Mouse (Mus musculus): Measurements from ENCODE around the gene Gal3st4. TPM values are rescaled to one million over a fixed set of nuclear protein-coding genes. Genes with fewer than 3 reads are reported as not detected.

The Gal3st4 gene
- under 1 TPM in 1 of 2 experiments, not detected in 1; 0.58 TPM for total RNA-seq (2021)
- long read RNA-seq, experiment 1, partial matches to known transcripts = 0 of 1 reads
- long read RNA-seq, experiment 1, other reads (novel, unspliced or antisense) = 1 of 1 reads
- long read RNA-seq, experiment 2 = 0 reads

DNA sequence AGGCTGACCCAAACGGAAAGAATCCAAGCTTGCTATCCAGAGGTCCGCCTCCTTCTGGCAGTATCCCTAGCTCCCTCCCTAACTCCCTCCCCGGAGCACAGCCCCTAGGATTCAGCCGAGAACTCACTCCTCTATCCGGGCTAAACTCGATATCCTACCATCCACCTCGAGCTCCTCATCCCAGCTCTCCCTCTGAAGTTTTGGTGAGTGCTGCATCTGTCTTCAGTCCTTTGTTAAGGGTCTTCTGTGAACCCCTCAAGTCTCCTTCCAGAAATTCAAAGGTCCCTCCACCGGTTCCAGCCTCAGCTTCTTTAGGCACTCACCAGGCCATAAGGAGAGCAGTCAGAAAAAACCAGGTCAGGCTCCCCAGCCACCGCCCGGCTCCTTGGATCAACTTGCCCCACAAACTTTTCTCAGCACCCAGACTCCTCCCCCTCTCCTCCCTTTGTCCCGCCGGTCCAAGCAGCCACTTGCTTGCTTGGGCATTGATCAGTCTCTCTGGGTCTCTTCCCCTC, at the start of gene Gal3st4:
Gal3st4 (minus strand) TSS at position 432 of the 515 bp plus-strand sequence.
- no peak for DNase-seq (ENCODE audit: low spot score in 2 of 2)

- DNase-seq (ENCODE audit: low spot score in 2 of 2) = no peak
Measured at GRCm38 (mm10) chr5:138312795-138313194, 40.2 kb upstream of the Gal3st4 start.

GRCm38 (mm10) chr5:138299613-138300012, 27.0 kb upstream of the Gal3st4 start:
- DNase-seq (ENCODE audit: low spot score in 2 of 2) = no peak

- DNase-seq (ENCODE audit: low spot score in 2 of 2) = no peak
Measured at GRCm38 (mm10) chr5:138294158-138294557, 21.5 kb upstream of the Gal3st4 start.

DNA sequence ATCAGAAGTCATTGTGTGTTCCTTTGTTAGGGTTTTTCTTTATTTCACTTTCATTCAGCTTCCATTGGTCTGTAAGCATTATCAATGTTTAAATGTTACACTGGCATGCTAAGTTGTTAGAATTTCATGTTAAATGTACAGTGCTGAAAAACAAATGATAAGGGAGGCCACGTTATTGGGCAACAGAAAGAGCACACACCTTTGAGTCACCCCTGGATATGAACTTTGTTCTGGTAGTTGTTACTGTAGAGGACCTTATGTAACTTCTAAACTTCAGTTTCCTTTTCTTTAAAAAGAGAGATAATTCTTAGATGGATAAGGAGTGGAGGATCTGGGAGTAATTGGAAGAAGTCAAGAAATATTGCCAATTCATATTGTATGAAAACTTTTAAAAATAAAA, 19.0 kb upstream of the Gal3st4 start:
- DNase-seq (ENCODE audit: low spot score in 2 of 2) = no peak

DNA sequence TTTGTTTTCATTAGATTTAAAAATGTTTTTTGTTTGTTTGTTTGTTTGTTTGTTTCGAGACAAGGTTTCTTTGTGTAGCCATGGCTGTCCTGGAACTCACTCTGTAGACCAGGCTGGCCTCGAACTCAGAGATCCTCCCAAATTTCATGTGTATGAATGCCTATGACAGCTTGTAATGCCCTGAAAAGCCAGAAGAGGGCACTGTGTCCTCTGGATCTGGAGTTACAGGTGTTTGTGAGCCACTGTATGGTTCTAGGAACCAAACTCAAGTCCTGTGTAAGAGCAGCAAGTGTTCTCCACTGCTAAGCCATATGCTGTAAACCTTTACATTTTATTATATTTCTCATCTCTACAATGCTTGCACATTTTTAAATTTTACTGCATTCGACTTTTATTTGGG, 15.2 kb upstream of the Gal3st4 start:
- no peak for DNase-seq (ENCODE audit: low spot score in 2 of 2)

DNA sequence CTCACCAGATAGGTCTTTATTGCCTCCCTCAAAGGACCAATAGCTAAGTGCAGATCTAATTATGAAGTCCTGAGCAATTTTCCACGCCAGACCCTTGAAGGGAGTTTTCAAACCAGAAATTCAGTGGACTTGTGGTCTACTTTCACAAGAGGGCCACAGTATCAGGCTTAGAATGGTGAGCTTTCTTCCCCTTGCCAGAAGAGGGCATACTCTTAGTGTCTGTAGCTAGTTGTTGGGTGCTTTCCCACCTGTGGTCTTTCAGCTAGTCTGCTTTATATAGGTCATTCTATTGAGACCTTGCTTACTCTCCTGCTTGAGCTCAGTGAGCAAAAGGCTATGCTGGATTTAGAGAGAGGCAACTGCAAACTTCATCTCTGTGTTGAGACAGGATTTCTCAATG, 10.9 kb upstream of the Gal3st4 start:
- no peak for DNase-seq (ENCODE audit: low spot score in 2 of 2)

DNA sequence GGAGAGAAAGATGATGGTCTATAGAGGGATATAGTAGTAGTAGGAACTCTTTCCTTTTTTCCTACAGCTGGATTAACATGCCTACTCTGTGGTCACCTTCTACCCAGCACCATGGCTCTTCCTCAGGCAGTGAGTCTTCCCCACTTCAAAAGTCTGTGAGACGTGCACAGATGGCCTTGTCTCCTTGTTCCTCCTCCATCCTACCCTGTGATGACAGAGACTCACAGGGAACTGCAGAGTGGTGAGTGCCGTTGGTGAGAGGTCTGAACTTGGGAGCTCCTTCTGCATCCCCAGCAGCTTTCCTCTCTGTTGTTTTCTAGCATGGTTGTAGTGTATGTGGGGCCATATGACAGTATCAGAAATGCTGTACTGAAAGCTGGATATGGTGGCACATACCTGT, 9.2 kb upstream of the Gal3st4 start:
- DNase-seq (ENCODE audit: low spot score in 2 of 2) = no peak

GRCm38 (mm10) chr5:138280829-138281228, 8.2 kb upstream of the Gal3st4 start:
- no peak for DNase-seq (ENCODE audit: low spot score in 2 of 2)

GRCm38 (mm10) chr5:138280425-138280768, 7.8 kb upstream of the Gal3st4 start:
- DNase-seq (ENCODE audit: low spot score in 2 of 2) = no peak

DNA sequence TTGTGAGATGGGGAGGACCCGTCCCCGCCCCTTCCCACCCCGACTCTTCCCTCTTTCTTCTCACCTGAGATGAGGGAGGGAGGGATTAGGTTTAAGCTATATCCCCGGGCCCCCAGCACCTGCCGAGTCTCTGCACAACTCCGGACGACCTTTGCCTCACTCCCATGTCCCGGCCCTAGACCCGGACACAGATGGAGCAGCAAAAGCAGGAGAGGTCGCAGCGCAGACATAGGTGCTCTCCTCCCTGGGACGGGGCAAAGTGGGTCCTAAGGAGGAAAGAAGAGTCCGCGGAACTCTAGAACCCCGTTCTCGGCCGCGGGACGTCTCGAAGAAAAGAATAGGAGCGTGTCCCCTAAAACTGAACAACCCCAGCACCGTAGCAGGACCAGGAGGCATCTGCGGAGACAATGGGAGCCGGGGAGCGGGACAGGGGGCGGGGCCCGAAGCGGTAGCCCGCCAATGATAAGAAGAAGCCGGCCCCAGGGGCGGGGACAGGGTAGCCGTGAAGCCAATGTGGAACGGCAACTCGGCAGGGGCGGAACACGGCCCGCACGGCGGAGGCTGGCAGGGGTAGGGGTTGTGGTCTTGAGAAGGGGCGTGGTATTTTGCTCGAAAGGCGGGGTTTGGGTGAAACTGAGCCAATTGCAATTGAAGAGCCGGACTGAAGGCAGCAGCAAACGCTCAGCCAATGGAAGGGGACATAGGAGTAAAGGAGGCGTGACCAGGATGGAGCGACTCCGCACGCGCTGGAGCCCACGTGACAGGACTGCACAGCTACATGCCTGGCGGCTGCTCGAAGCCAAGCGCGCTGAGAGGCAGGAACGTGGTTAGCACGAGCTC, 7.2 kb upstream of the Gal3st4 start, which contains the start of the genes Gm43720, Gpc2 and Stag3:
Gm43720 (minus strand) TSS at position 374 of the 840 bp plus-strand sequence.
Gpc2 (minus strand) TSS at position 421 of the 840 bp plus-strand sequence.
Stag3 (plus strand) TSS at position 656 of the 840 bp plus-strand sequence.
- peak; percentile 67 to 74 for DNase-seq (ENCODE audit: low spot score in 2 of 2)

GRCm38 (mm10) chr5:138277994-138278393, 5.4 kb upstream of the Gal3st4 start:
- no peak for DNase-seq (ENCODE audit: low spot score in 2 of 2)

- DNase-seq (ENCODE audit: low spot score in 2 of 2) = no peak
Measured at GRCm38 (mm10) chr5:138275216-138276050, 2.8 kb upstream of the Gal3st4 start.

DNA sequence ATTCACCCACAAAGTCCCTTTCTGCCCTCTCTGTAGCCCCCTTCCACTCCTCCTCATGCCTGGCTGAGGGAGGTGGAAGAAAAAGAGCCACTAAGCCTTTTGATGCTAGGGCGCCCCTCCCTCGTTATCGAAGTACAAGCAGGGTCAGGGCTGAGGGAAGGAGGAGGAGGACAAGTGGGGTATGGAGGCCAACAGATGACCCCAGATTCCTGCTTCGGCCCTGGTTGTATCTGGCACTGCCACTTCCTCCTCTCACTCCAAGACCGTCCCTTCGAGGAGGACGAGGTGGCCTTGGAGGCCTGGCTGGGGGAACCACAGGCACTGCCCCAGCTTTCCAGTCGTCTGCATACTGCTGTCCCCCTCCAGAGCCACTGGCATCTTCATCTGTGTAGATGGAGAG, 1.5 kb upstream of the Gal3st4 start:
- DNase-seq (ENCODE audit: low spot score in 2 of 2) = no peak

- no peak for DNase-seq (ENCODE audit: low spot score in 2 of 2)
Measured at GRCm38 (mm10) chr5:138271232-138271631, 1.4 kb downstream of the Gal3st4 start.

- DNase-seq (ENCODE audit: low spot score in 2 of 2) = no peak
Measured at GRCm38 (mm10) chr5:138268980-138269379, 3.7 kb downstream of the Gal3st4 start.

DNA sequence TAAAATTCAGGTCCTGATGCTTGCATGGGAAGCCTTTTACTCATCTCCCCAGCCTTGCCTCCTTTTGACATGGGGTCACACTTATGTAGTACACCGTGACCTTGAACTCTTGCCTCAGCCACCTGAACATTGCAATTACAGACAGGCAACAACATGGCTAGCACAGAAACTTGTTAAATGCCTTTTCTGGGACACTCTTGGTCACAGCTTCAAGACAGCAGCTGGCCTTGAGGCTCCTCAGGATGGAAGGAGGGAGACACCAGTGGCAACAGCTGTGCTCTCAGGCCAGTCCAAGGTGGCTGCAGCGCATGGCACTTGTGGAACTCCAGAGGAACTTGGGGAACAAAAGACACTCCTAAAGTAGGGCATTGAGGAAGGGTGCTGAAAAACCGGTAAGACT, 5.5 kb downstream of the Gal3st4 start:
- no peak for DNase-seq (ENCODE audit: low spot score in 2 of 2)

DNA sequence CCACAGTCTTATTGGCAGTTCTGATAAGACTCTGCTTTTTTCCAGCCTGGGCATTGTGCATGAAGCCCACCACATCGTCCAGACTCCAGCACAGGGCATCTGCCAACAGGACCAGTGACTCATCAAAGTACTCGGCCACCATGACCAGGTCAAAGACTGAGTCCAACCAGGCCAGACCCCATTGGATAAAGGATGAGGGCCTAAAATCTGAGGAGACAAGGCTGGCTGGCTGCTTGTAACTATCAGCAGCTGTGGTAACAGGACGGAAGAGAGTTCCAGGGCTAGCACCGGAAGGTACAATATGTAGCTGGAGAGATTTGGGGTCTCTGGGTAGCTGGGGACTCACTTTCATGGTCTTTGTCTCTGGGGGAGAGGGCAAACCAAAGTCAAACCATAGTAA, 6.9 kb downstream of the Gal3st4 start:
- DNase-seq (ENCODE audit: low spot score in 2 of 2) = peak in 1 of 2 experiments; percentile 0

GRCm38 (mm10) chr5:138264207-138264578, 8.4 kb downstream of the Gal3st4 start:
- DNase-seq (ENCODE audit: low spot score in 2 of 2) = no peak

DNA sequence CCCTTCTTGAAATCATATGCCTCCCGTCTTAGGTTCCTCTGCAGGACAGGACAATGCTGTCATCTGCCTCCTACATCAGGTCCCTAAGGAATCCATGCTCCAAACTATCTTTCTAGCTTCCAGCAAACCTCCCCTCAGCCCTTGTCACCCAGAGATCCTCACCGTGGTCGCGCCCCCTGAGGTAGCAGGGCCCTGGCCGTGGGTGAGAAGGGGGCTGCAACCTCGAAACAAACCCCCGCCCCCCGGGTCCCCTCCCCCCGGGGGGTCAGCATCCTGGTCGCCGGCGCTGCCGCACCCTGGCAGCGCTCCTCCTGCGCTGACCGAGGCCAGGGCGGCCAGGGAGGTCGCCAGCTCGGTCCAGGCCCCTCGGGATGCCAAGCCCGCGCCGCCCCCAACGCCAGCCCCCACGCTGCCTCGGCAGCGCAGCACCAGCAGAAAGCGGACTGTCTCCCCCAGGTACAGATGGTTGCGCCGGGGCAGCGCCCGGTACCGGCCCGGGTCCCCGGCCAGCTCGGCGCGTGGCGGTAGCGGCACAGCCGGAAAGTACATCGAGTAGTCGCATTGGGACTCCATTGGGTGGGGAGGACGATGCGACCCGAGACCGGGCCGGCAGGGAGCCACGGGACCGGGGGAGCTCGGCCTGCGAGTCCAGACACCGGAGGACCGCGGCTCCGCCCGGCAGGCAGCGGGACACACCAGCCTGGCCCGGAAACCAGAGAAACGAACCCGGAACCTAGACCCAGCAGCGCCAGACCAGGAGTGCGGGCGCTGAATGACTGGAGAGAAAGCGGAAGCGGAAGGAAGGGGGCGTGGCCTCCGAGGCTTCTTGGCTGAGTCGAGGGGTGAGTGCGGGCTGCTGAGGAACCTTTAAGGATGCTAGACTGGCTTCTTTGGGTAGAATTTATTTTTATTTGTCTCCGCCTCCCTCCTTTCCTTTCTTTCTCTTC, 9.1 kb downstream of the Gal3st4 start, which contains the start of gene BC037034:
BC037034 (minus strand) TSS at position 774 of the 947 bp plus-strand sequence.
- peak; percentile 89 to 91 for DNase-seq (ENCODE audit: low spot score in 2 of 2)
